Mouse (Mus musculus) heart, embryonic 12.5 days (tissue): ENCODE measurements around the gene Ascl2. TPM values are rescaled to one million over a fixed set of nuclear protein-coding genes. Genes with fewer than 3 reads are reported as not detected.
A peak's percentile ranks its signal among the peaks of the same experiment; 100 is the strongest.

Experiments
- ATAC-seq: fragments of 200-750 bp; cut with Nextera tagmentation; 2 replicates; pipeline ENCODE4 v1.8.0; 2017; ENCODE audit warnings: moderate TSS enrichment, moderate library complexity; ENCODE audit not compliant: insufficient number of reproducible peaks, low FRiP score
- H3K27ac ChIP-seq: fragments of 300-500 bp; sonication (generic); 2 replicates; pipeline ENCODE4 v1.5.1; 2016; ENCODE audit warnings: mild to moderate bottlenecking, moderate library complexity; ENCODE audit not compliant: poor library complexity, severe bottlenecking
- H3K27me3 ChIP-seq: fragments of 300-500 bp; sonication (generic); replicated peaks from 2 replicates; pipeline ENCODE4 v1.6.1; 2016; ENCODE audit warnings: mild to moderate bottlenecking, moderate library complexity
- H3K36me3 ChIP-seq: fragments of 300-500 bp; sonication (generic); 2 replicates; pipeline ENCODE4 v1.6.1; 2016; ENCODE audit warnings: mild to moderate bottlenecking, moderate library complexity
- H3K4me1 ChIP-seq: fragments of 300-500 bp; sonication (generic); replicated peaks from 2 replicates; pipeline ENCODE4 v1.6.1; 2016; ENCODE audit warnings: mild to moderate bottlenecking
- H3K4me2 ChIP-seq: fragments of 300-500 bp; sonication (generic); 2 replicates; pipeline ENCODE4 v1.6.1; 2016; ENCODE audit warnings: mild to moderate bottlenecking, moderate library complexity
- H3K4me3 ChIP-seq: fragments of 300-500 bp; sonication (generic); 2 replicates; pipeline ENCODE4 v1.5.1; 2016; ENCODE audit warnings: mild to moderate bottlenecking
- H3K9ac ChIP-seq: fragments of 300-500 bp; sonication (generic); 2 replicates; pipeline ENCODE4 v1.6.1; 2016; ENCODE audit warnings: mild to moderate bottlenecking, moderate library complexity
- H3K9me3 ChIP-seq: fragments of 300-500 bp; sonication (generic); replicated peaks from 2 replicates; pipeline ENCODE4 v1.6.1; 2016; ENCODE audit warnings: mild to moderate bottlenecking, moderate library complexity
- WGBS: fragments of 180-500 bp; shearing (Covaris S2); methylation state at CpG from one replicate; pipeline ENCODE4 v1.1.7; 2016; 5-methylcytosine and 5-hydroxymethylcytosine counted together
- polyA plus RNA-seq: library from polyadenylated mRNA; unstranded; fragments of >200 nt; fragmentation: Nextera tagmentation; extraction: Ambion mirVana; gene quantifications from 2 replicates; pipeline ENCODE4 v1.2.1, GENCODE M21; 2016

Gene Ascl2
- polyA plus RNA-seq, result 0.23 and 0.31 TPM in 2 replicates

DNA sequence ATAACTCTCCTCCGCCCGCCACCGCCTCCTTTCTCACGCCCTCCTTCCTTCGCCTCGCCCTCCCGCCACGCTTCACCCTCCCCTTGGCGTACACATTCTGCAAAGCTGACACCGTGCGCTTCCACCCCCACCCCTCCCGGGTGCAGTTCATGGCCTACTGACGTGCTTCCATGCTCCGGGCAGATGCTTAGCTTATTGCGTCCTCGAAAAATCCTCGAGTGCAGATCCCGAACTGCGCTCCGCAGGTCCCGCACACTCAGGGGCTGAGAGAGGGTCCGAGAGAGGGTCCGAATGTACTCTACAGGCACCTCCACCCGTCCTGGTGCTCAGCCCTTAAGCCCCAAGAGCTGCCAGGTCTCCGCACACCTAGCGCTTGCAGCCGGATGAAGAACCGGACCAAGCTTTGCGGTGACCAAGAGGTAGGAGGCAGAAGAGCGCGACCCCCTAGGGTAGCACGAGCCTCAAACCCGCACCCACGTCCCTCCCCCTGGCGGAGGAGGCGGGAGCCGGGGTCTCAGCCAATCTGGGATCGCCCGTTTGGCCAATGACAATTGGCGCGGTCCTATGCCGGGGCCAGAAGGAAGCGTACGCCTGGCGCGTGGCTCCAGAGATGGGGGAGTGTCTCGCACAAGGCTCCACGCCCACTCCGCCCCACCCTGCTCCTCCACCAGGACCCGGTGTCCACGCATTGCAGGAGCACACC is at the start of gene Ascl2:
Gene Ascl2, minus strand, starts transcription at position 456 of the 703 bp plus-strand sequence.
- ATAC-seq, result peak; percentile 33; the same call in 1 of the 2 replicates
- Histone ChIP-seq H3K27me3 (peaks cover 86% of the 10 kb centered on the region), H3K4me3 (peak within 1 kb of the TSS; percentile 49), H3K4me2 (peak within 1 kb of the TSS; percentile 86), H3K9ac (peak within 1 kb of the TSS; percentile 52), H3K36me3 (no peaks in the 10 kb centered on the region), H3K9me3 (no peaks in the 10 kb centered on the region), H3K27ac (no peak within 1 kb of the TSS), H3K4me1 (peaks cover 22% of the 10 kb centered on the region)
- WGBS, result 2% methylated on average over 45 of the region's 51 CpGs

DNA sequence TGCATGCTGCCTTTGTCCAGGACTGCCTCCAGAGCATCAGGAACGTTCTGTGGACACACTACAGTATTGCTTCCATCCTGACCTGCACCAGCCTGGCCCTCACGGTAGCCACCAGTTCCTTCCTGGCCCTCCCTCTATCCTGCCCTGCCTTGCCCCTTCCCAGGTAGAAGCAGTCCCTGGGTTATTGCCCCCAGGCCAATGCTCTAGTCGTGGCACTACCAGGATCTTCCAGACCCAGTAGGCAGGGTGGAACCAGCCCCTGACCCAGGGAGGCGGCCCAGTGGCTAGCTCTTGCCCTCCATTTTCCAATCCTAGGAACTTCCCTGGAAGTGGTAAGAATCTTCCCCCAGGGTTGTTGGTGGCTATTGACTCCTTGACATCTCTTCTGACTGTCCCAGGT is 48.1 kb upstream of the Ascl2 start:
- Histone ChIP-seq H3K36me3 (no peaks in the 10 kb centered on the region), H3K27me3 (no peaks in the 10 kb centered on the region), H3K27ac (peak overlapping the region; percentile 76; the same call in 1 of the 2 replicates), H3K9ac (no peak overlapping the region), H3K4me2 (no peak overlapping the region), H3K4me3 (no peak overlapping the region), H3K4me1 (peaks cover 66% of the 10 kb centered on the region), H3K9me3 (no peaks in the 10 kb centered on the region)
- WGBS, result 78% methylated on average over 4 of the region's 4 CpGs
- ATAC-seq, result no peak

DNA sequence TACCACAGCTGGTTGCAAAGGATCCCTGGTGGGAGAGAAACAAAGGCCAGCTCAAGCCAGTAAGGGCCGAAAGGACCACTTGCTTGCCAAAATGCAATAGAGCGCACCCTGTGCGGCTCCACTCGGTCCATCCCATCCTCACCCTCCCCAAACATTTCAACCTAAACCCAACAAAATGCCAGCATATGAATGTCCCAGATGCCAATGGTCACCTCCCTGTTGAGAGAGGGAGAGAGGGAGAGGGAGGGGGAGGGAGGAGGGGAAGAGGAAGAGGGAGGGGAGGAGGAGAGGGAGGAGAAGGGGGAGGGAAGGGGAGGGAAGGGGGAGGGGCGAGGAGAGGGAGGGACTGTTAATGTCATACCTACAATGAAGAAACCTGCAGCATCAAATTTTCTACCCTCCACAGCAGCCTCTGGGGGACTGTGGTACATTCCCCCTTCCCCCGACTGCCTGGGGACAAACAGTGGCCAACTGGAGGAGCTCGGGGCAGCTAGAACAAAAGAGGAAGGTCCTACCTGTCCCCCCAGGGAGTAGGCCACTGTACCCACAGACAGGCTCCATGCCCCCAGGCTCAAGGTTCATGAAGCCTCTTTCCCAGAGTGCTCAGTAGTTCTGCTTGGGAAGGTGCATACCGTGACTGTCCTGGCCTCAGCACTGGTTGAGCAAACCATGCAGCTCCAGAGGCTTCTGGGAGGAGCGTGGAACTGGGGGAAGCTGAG is 47.5 kb upstream of the Ascl2 start:
- peak overlapping the region; percentile 76 for H3K27ac ChIP-seq
- H3K27me3 ChIP-seq, result no peaks in the 10 kb centered on the region
- peak overlapping the region; percentile 42 for H3K4me2 ChIP-seq
- H3K9me3 ChIP-seq, result no peaks in the 10 kb centered on the region
- H3K4me1 ChIP-seq, result peaks cover 68% of the 10 kb centered on the region
- ATAC-seq, result peak; percentile 39
- H3K9ac ChIP-seq, result no peak overlapping the region
- WGBS, result 56% methylated on average over 9 of the region's 9 CpGs
- no peak overlapping the region for H3K4me3 ChIP-seq
- no peaks in the 10 kb centered on the region for H3K36me3 ChIP-seq

DNA sequence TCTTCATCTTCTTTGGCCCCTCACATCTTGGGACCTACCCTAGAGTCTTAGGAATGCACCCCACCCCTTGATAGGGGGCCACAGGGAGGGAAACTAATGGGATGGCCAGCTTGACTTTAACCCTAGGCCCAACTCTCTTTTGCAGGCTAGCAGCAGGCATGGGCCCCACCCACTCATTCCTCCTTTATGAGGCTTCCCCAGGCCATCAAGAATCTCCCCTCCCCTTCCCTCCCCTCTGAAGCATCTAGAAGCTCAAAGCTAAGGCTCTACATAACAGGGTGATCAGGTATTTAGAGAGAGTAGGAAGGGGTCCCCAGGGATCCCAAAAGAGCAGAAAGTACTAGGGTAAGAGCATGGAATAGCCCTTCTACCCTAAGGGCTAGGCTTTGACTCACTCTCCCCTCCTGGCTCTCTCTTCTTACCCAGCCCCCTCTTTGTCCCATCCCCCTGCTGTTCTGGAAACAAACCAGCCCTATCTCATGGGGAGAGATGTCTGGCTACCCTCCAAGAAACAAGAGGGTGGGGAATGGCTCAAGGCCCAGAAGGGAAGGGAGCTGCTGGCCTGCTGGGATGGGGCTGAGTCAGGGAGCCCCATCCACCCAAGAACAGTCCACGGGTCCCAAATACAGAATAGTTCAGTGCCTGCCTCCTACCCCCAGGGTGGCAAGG is 46.8 kb upstream of the Ascl2 start:
- peak; percentile 82 for ATAC-seq
- H3K9ac ChIP-seq, result no peak overlapping the region
- H3K4me2 ChIP-seq, result peak overlapping the region; percentile 42
- H3K4me3 ChIP-seq, result no peak overlapping the region
- H3K27ac ChIP-seq, result peak overlapping the region; percentile 76
- H3K36me3 ChIP-seq, result no peaks in the 10 kb centered on the region
- H3K27me3 ChIP-seq, result no peaks in the 10 kb centered on the region
- WGBS, result 0% methylated on average over 1 of the region's 1 CpGs
- no peaks in the 10 kb centered on the region for H3K9me3 ChIP-seq
- H3K4me1 ChIP-seq, result peaks cover 72% of the 10 kb centered on the region

DNA sequence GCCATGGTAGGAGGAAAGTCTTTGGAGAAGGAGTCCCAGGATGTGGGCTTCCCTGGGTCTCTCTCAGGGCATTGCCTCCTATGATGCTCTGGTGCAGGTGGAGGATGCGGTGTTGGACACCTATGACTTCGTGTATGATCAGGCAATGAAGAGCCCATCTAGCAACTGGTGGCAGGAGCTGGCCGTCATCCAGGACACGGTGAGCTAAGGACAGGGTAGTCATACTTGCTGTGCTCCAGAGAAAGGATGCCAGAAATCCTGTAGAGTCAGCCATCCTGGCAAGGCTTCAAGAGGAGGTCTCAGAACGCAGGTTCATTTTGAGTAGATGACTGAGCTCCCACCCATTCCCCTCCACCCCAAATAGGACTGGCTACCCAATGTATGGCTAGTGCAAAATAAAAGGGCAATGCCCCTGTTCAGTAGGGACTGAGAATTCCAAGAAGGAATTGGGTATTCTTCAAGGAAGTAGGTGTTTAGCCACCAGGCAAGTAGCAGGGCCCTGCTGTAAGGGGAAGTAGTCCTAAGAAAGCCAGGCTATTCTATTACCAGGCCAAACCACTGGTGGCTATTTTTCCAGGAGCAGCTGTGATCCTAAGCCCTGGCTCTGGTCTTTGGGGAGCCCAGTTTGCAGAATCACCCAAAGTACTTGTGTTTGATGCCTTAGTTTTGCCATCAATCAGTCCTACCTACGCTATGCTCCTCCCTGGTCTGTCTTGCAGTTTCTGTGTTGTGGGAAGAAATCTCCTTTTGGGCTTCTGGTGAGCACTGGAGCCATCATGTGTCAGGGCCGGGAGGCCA is 46.0 kb upstream of the Ascl2 start:
- peaks cover 74% of the 10 kb centered on the region for H3K4me1 ChIP-seq
- peak overlapping the region; percentile 42; the same call in 1 of the 2 replicates for H3K4me2 ChIP-seq
- 82% methylated on average over 7 of the region's 7 CpGs for WGBS
- H3K36me3 ChIP-seq, result no peaks in the 10 kb centered on the region
- H3K9me3 ChIP-seq, result no peaks in the 10 kb centered on the region
- no peak overlapping the region for H3K9ac ChIP-seq
- H3K27me3 ChIP-seq, result no peaks in the 10 kb centered on the region
- H3K27ac ChIP-seq, result peak overlapping the region; percentile 76
- H3K4me3 ChIP-seq, result no peak overlapping the region
- no peak for ATAC-seq

DNA sequence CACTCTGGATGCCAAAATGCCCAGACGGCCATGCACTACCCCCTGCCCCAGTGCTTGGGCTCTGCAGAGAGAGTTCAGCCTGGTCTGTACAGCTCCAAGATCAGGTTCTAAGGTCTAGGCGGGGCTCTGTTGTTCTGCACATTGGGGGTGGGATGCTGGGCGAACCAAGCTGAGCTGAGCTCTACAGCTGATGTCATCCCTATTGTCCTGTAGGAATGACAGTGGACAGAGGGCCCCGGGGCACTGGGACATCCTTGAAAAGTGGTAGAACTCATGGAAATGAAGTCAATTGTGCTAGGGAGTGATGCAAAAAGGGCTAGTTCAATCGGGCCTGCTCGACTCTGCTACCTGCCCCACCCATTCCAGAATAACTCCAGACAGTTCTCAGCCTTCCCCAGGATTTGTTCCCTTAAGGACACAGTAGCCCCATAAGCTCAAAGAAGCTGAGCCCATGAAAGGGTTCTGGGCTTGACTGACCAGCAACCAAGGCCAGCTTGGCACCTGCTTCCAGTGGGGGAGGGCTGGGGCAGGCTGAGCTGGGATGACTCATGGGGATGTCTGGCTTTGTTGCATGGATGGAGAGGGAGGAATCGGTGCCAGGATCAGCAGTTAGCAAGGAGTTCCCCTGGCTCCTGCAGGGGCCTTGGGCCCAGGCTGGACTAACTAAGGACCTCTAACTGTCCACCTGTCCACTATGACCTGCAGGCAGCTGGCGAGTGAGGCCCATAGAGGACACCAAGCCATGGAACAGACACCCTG is 44.5 kb upstream of the Ascl2 start:
- no peak overlapping the region for H3K4me2 ChIP-seq
- no peaks in the 10 kb centered on the region for H3K27me3 ChIP-seq
- H3K9me3 ChIP-seq, result no peaks in the 10 kb centered on the region
- H3K36me3 ChIP-seq, result no peaks in the 10 kb centered on the region
- WGBS, result 61% methylated on average over 8 of the region's 8 CpGs
- H3K27ac ChIP-seq, result peak overlapping the region; percentile 46; the same call in 1 of the 2 replicates
- H3K4me1 ChIP-seq, result peaks cover 89% of the 10 kb centered on the region
- no peak overlapping the region for H3K9ac ChIP-seq
- no peak for ATAC-seq
- H3K4me3 ChIP-seq, result no peak overlapping the region

DNA sequence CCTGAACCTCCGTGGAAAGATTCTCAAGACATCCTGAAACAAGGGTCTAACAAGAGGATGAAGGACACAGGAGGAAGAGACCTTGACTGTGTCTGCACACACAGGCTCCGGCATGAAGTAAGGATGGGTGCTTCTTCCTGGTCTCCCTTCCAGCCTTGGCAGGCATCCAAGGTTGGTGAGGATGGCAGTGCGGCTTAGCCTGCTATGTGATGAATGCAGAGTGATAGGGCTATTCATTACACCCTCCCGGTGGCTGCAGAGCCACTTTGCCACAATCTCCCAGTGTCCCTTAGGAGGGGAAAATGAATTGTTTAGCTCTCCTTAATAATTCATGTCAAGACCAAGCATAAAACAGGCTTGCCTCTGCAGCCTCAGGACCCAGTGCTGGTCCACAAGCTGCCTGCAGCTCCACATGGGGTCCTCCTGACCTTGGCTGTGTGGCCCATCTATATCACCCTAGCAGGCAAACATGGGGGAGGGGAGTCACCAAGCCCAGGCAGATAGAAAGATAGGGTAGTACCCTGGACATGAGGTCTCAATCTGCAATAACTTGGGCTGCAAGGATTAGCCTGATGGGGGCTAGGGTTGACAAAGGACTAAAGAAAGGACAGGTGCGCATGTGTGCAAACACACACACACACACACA is 43.3 kb upstream of the Ascl2 start:
- WGBS, result 31% methylated on average over 4 of the region's 5 CpGs
- no peak overlapping the region for H3K4me3 ChIP-seq
- ATAC-seq, result no peak
- H3K4me2 ChIP-seq, result 0 out of 2 replicates have a peak overlapping the region, but pooled peaks have one; percentile 7
- H3K9ac ChIP-seq, result 0 out of 2 replicates have a peak overlapping the region, but pooled peaks have one; percentile 18
- H3K9me3 ChIP-seq, result no peaks in the 10 kb centered on the region
- no peaks in the 10 kb centered on the region for H3K36me3 ChIP-seq
- no peaks in the 10 kb centered on the region for H3K27me3 ChIP-seq
- peak overlapping the region; percentile 50 for H3K27ac ChIP-seq
- H3K4me1 ChIP-seq, result peaks cover 90% of the 10 kb centered on the region

DNA sequence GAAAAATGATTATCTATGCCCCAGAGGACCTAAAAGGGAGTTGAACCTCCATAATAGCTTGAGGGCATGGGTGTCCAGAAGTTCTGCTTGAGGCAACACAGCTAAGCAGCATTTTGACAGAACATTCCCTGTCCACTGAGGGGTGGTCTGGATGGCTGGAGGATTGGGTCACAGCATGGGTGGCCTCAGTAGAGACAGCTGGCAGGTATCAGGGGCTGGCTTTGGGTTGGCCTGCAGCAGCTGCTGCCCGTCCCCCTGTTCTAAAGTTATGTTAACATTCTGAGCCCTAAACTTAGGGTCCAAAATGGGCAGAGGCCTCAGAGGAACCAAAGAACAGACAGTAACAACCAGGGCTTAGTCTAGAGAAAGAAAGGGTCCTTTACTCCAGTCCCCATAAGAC is 42.2 kb upstream of the Ascl2 start:
- no peak for ATAC-seq
- no peak overlapping the region for H3K4me3 ChIP-seq
- no peak overlapping the region for H3K27ac ChIP-seq
- H3K27me3 ChIP-seq, result no peaks in the 10 kb centered on the region
- no peaks in the 10 kb centered on the region for H3K9me3 ChIP-seq
- H3K9ac ChIP-seq, result no peak overlapping the region
- H3K36me3 ChIP-seq, result no peaks in the 10 kb centered on the region
- peaks cover 88% of the 10 kb centered on the region for H3K4me1 ChIP-seq
- 85% methylated on average over 1 of the region's 1 CpGs for WGBS
- no peak overlapping the region for H3K4me2 ChIP-seq

DNA sequence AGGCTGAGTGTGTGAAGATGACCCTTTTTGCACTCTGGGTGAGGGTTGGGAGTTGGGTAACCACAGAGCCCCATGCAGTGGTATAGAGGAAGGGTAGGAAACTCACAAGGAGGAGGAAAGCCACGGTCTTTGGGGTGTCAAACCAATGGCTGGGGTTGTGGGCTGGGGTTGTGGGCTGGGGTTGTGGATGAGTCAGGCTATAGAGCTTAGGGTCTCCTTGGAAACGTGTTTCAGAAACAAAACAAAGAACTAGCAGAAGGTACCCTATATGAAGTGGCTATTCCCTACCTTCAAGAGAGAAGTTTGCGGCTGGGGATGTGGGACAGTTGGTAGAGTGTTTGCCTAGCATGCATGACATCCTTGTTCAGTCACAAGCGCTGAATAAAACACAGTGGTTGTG is 40.9 kb upstream of the Ascl2 start:
- WGBS, result 88% methylated on average over 4 of the region's 4 CpGs
- peak overlapping the region; percentile 96 for H3K27ac ChIP-seq
- peaks cover 88% of the 10 kb centered on the region for H3K4me1 ChIP-seq
- H3K4me3 ChIP-seq, result no peak overlapping the region
- H3K9me3 ChIP-seq, result no peaks in the 10 kb centered on the region
- no peak for ATAC-seq
- no peaks in the 10 kb centered on the region for H3K36me3 ChIP-seq
- no peak overlapping the region for H3K4me2 ChIP-seq
- H3K9ac ChIP-seq, result no peak overlapping the region
- H3K27me3 ChIP-seq, result no peaks in the 10 kb centered on the region
